Comparison of ENCODE assay signal across 10 mouse cellular contexts in the genomic region with DNA sequence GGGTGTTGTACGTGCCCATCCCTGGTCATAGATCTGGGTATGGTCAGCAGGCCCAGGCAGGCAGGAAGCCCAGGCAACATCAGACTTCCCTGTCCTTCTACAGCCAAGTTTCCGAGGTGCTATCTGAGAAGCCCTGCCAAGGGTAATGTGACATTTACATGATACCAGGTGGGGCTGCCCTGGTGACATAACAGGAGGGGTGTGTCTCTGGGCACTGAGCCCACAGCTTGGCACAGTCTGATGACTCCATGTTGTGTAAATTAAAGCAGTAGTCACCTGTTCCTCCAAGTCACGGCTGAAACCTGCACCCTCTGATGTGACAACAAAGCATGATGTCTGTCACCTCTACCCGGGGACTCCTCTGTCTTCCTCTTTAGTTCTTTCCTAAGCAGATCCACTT.
DNase-seq lines count a peak whose midpoint lies in the region; ATAC-seq and TF ChIP-seq lines count a peak whose summit lies in the region.
"Had no signal": no experiment of that assay in that cellular context is flagged by ENCODE, and none has a peak within 500 bp of the region (broad histone marks: within the 10 kb centered on the region; RNA-seq: fewer than 3 reads in every experiment).

No protein-coding gene starts in this region.

- no peaks in the 10 kb centered on the region for H3K9me3 ChIP-seq in intestine, postnatal 0 days (ENCODE audit: control insufficient read depth)
- H3K9me3 ChIP-seq in intestine, embryonic 16.5 days (ENCODE audit: control insufficient read depth, low read length) = no peaks in the 10 kb centered on the region
- no peaks in the 10 kb centered on the region for H3K9me3 ChIP-seq in heart, embryonic 15.5 days (replicated peaks)
- H3K9me3 ChIP-seq in midbrain, embryonic 14.5 days (ENCODE audit: control insufficient read depth, low read length) = no peaks in the 10 kb centered on the region

- no peaks in the 10 kb centered on the region for H3K27me3 ChIP-seq in intestine, postnatal 0 days (replicated peaks; ENCODE audit: control insufficient read depth, insufficient read depth, low read length)
- no peaks in the 10 kb centered on the region for H3K27me3 ChIP-seq in intestine, embryonic 16.5 days (replicated peaks; ENCODE audit: control insufficient read depth, insufficient read depth, low read length)
- H3K27me3 ChIP-seq in heart, embryonic 15.5 days = no peaks in the 10 kb centered on the region
- no peaks in the 10 kb centered on the region for H3K27me3 ChIP-seq in midbrain, embryonic 14.5 days (ENCODE audit: control insufficient read depth, insufficient read depth, low read length)

- no peak overlapping the region for H3K9ac ChIP-seq in intestine, postnatal 0 days (ENCODE audit: low read depth, low read length)
- H3K9ac ChIP-seq in intestine, embryonic 16.5 days (ENCODE audit: low read depth, low read length) = no peak overlapping the region
- H3K9ac ChIP-seq in heart, embryonic 15.5 days = no peak overlapping the region
- no peak overlapping the region for H3K9ac ChIP-seq in midbrain, embryonic 14.5 days (replicated peaks; ENCODE audit: low read length)

- peak; percentile 37; the same call in 1 of the 2 replicates for ATAC-seq in intestine, postnatal 0 days
- no peak for ATAC-seq in intestine, embryonic 16.5 days
- peak; percentile 75 for ATAC-seq in heart, embryonic 15.5 days (replicated peaks; ENCODE audit: insufficient number of reproducible peaks, insufficient read depth, low FRiP score, low read depth)
- ATAC-seq in midbrain, embryonic 14.5 days (ENCODE audit: low FRiP score, low TSS enrichment) = no peak

- DNase-seq in cerebellum, adult 9-11 months = peak; percentile 74
- DNase-seq in lung, postnatal 10 days = peak; percentile 44
- no peak for DNase-seq in right cerebral cortex, postnatal 10 days (ENCODE audit: low spot score in 2 of 2)
- DNase-seq in midbrain, embryonic 14.5 days = no peak
- no peak for DNase-seq in frontal cortex, postnatal 10 days (ENCODE audit: low spot score in 2 of 2)
- DNase-seq: adrenal gland, postnatal 36 days; layer of hippocampus, postnatal 36 days had no signal

- H3K36me3 ChIP-seq in intestine, postnatal 0 days (ENCODE audit: control insufficient read depth, insufficient read depth) = no peaks in the 10 kb centered on the region
- no peaks in the 10 kb centered on the region for H3K36me3 ChIP-seq in intestine, embryonic 16.5 days (ENCODE audit: control insufficient read depth, insufficient read depth, low read length)
- H3K36me3 ChIP-seq in heart, embryonic 15.5 days = no peaks in the 10 kb centered on the region
- no peaks in the 10 kb centered on the region for H3K36me3 ChIP-seq in midbrain, embryonic 14.5 days (ENCODE audit: control insufficient read depth, insufficient read depth, low read length)

- H3K4me3 ChIP-seq in intestine, postnatal 0 days (ENCODE audit: low read depth, low read length) = no peak overlapping the region
- H3K4me3 ChIP-seq in intestine, embryonic 16.5 days (ENCODE audit: low read length) = no peak overlapping the region
- H3K4me3 ChIP-seq in heart, embryonic 15.5 days = no peak overlapping the region
- no peak overlapping the region for H3K4me3 ChIP-seq in midbrain, embryonic 14.5 days (replicated peaks; ENCODE audit: low read depth, low read length)

- WGBS in intestine, postnatal 0 days = 53% methylated on average over 4 of the region's 4 CpGs
- WGBS in intestine, embryonic 16.5 days = 74% methylated on average over 4 of the region's 4 CpGs
- WGBS in heart, embryonic 15.5 days = 38% methylated on average over 4 of the region's 4 CpGs
- WGBS in midbrain, embryonic 14.5 days = 73% methylated on average over 4 of the region's 4 CpGs

- no peak for TF ChIP-seq CTCF in intestine, postnatal 0 days (IDR thresholded peaks at IDR 0.05; ENCODE audit: low read depth)

- no peak overlapping the region for H3K4me2 ChIP-seq in intestine, postnatal 0 days (replicated peaks; ENCODE audit: low read depth)
- no peak overlapping the region for H3K4me2 ChIP-seq in intestine, embryonic 16.5 days (ENCODE audit: low read depth, low read length)
- H3K4me2 ChIP-seq in heart, embryonic 15.5 days = no peak overlapping the region
- H3K4me2 ChIP-seq in midbrain, embryonic 14.5 days (ENCODE audit: low read length) = no peak overlapping the region

- H3K4me1 ChIP-seq in intestine, postnatal 0 days (replicated peaks; ENCODE audit: control insufficient read depth, insufficient read depth, low read length) = peaks cover 8% of the 10 kb centered on the region; the same call in 1 of the 2 replicates
- peaks cover 8% of the 10 kb centered on the region for H3K4me1 ChIP-seq in intestine, embryonic 16.5 days (ENCODE audit: control insufficient read depth, insufficient read depth, low read length)
- peaks cover 47% of the 10 kb centered on the region for H3K4me1 ChIP-seq in heart, embryonic 15.5 days (replicated peaks)
- H3K4me1 ChIP-seq in midbrain, embryonic 14.5 days (ENCODE audit: control insufficient read depth, insufficient read depth, low read length) = peaks cover 6% of the 10 kb centered on the region; the same call in 1 of the 2 replicates

- H3K27ac ChIP-seq in intestine, postnatal 0 days (ENCODE audit: low read depth, low read length) = no peak overlapping the region
- H3K27ac ChIP-seq in intestine, embryonic 16.5 days (ENCODE audit: low read length) = no peak overlapping the region
- peak overlapping the region; percentile 62 for H3K27ac ChIP-seq in heart, embryonic 15.5 days
- H3K27ac ChIP-seq in midbrain, embryonic 14.5 days (replicated peaks; ENCODE audit: low read depth, low read length) = no peak overlapping the region

Comparison
In these comparisons a context has a peak if more than half of its experiments do, and no peak if none do; other contexts are left out.
1. ATAC-seq: peak in intestine, postnatal 0 days (single experiment) and heart, embryonic 15.5 days (single experiment); none in intestine, embryonic 16.5 days (single experiment) and midbrain, embryonic 14.5 days (single experiment).
2. DNase-seq: peak in cerebellum, adult 9-11 months (single experiment) and lung, postnatal 10 days (single experiment); none in right cerebral cortex, postnatal 10 days (0 of 2), midbrain, embryonic 14.5 days (single experiment) and frontal cortex, postnatal 10 days (0 of 2).